Mouse (Mus musculus): ENCODE results near the gene Ppid. TPM values are rescaled to one million over a fixed set of nuclear protein-coding genes. Genes with fewer than 3 reads are reported as not detected.

Gene Ppid
- polyA plus RNA-seq, 1 experiment, result 5.0 TPM

DNA sequence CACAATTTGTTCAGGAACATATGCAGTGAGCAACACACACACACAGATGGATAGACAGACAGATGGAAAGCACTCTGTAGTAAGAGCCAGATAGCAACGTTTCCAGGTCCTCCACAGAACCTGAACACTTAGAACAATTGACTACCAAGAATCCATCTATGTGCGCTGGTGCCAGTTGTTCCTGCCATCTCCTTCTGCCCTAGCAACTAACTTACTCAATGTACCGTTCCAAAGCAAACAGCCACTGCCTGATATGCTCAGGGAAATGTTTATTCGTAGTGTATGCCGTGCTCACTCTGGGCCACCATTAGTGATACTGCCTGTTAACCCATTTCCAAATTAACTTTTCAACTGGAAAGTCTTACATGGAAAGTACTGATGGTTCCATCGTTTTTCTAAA lies 36.1 kb upstream of the Ppid start:
- no peaks in the 10 kb centered on the region for H3K27me3 ChIP-seq (ENCODE audit: control insufficient read depth, insufficient read depth, low read length)
- H3K36me3 ChIP-seq (ENCODE audit: control insufficient read depth, insufficient read depth, low read length), result no peaks in the 10 kb centered on the region
- no peak overlapping the region for H3K4me3 ChIP-seq (ENCODE audit: extremely low read depth, insufficient read depth, insufficient read length)
- no peaks in the 10 kb centered on the region for H3K4me1 ChIP-seq (ENCODE audit: control insufficient read depth, insufficient read depth, insufficient read length)
- WGBS, result 93% methylated on average over 6 of the region's 6 CpGs
- DNase-seq (ENCODE audit: low read depth in 1 of 2, low spot score in 2 of 2), result no peak
- TF ChIP-seq CTCF (IDR thresholded peaks at IDR 0.05; ENCODE audit: extremely low read depth, insufficient read depth, insufficient read length, insufficient replicate concordance) (no peak), POLR2A (IDR thresholded peaks at IDR 0.05; ENCODE audit: low read depth, low read length) (no peak)
- H3K27ac ChIP-seq (ENCODE audit: insufficient read depth, low read length), result no peak overlapping the region

DNA sequence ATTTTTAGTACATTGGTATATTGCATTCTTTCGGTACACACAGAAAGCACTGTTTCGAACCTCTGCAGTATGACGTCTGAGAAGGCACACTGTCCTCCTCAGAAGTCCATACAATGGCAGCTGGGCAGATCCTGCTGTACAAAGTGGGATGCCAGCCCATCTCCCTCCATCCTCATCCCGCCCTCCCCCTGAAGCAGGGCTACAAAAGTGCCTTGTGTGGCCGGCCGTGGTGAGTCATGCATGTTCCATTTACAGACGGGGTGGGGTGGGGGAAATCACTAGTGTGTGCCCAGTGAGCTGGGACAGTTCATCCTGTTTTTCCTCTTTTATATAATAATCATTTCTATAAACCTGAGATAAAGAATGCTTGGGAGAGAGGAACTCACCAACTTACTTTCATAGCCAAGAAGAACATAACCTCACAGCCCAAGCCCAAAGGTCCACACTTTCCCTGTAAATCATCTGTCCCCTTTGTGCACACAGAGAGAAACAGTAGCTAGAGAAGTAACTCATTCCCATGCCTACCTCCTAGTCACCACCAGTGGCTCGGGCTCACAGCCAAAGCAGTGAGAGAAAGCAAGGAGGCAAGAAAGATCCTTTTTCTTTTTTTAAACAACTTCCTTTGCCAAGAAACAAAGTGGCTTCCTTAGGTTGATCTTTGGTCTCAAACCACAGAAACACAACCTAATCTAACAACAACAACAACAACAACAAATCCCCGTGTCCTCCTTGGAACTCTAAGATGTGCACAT lies 31.9 kb upstream of the Ppid start:
- no peak for DNase-seq (ENCODE audit: low read depth in 1 of 2, low spot score in 2 of 2)
- 60% methylated on average over 9 of the region's 9 CpGs for WGBS

DNA sequence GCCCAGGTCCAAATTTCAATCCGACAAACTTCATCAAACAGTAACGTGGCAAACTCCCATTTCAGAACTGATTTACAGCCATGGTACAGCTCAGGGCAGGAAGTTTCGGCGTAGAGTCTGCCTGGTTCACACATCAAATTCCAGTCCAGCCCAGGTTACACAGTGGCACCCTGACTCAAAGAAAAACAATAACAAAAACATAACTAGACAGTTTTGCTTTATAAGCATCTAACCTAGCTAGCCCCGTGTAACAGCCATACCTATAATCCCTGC lies 31.4 kb upstream of the Ppid start:
- H3K4me3 ChIP-seq (ENCODE audit: extremely low read depth, insufficient read depth, insufficient read length), result no peak overlapping the region
- 53% methylated on average over 5 of the region's 5 CpGs for WGBS
- no peaks in the 10 kb centered on the region for H3K36me3 ChIP-seq (ENCODE audit: control insufficient read depth, insufficient read depth, low read length)
- no peaks in the 10 kb centered on the region for H3K4me1 ChIP-seq (ENCODE audit: control insufficient read depth, insufficient read depth, insufficient read length)
- no peak for TF ChIP-seq POLR2A (IDR thresholded peaks at IDR 0.05; ENCODE audit: low read depth, low read length)
- no peak for TF ChIP-seq CTCF (IDR thresholded peaks at IDR 0.05; ENCODE audit: extremely low read depth, insufficient read depth, insufficient read length, insufficient replicate concordance)
- H3K27ac ChIP-seq (ENCODE audit: insufficient read depth, low read length), result no peak overlapping the region
- H3K27me3 ChIP-seq (ENCODE audit: control insufficient read depth, insufficient read depth, low read length), result no peaks in the 10 kb centered on the region
- DNase-seq (ENCODE audit: low read depth in 1 of 2, low spot score in 2 of 2), result no peak

More for the DNA sequence above, 31.9 kb upstream of the Ppid start:
- Histone ChIP-seq H3K4me1 (ENCODE audit: control insufficient read depth, insufficient read depth, insufficient read length) (no peaks in the 10 kb centered on the region), H3K27ac (ENCODE audit: insufficient read depth, low read length) (no peak overlapping the region), H3K36me3 (ENCODE audit: control insufficient read depth, insufficient read depth, low read length) (no peaks in the 10 kb centered on the region), H3K4me3 (ENCODE audit: extremely low read depth, insufficient read depth, insufficient read length) (no peak overlapping the region), H3K27me3 (ENCODE audit: control insufficient read depth, insufficient read depth, low read length) (no peaks in the 10 kb centered on the region)
- no peak for TF ChIP-seq CTCF (IDR thresholded peaks at IDR 0.05; ENCODE audit: extremely low read depth, insufficient read depth, insufficient read length, insufficient replicate concordance)
- no peak for TF ChIP-seq POLR2A (IDR thresholded peaks at IDR 0.05; ENCODE audit: low read depth, low read length)

DNA sequence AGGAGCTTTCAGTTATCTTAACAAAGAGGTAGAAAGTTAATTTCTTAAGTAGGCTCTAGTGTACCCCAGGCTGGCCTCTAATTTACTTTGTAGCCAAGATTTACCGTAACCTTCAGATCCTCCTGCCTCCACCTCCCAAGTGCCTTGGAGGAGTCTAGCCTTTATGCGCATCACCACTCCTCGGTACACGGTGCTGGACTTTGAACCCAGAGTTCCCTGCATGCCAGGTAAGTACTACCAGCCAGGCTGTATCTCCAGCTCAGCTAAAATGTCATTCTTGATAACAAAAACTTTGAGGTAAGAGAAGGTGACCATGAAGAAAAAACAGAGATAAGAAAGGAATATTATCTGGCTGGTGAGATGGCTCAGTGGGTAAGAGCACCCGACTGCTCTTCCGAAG lies 30.6 kb upstream of the Ppid start:
- Histone ChIP-seq H3K36me3 (ENCODE audit: control insufficient read depth, insufficient read depth, low read length) (no peaks in the 10 kb centered on the region), H3K4me3 (ENCODE audit: extremely low read depth, insufficient read depth, insufficient read length) (no peak overlapping the region), H3K27ac (ENCODE audit: insufficient read depth, low read length) (no peak overlapping the region), H3K4me1 (ENCODE audit: control insufficient read depth, insufficient read depth, insufficient read length) (no peaks in the 10 kb centered on the region), H3K27me3 (ENCODE audit: control insufficient read depth, insufficient read depth, low read length) (no peaks in the 10 kb centered on the region)
- TF ChIP-seq POLR2A (IDR thresholded peaks at IDR 0.05; ENCODE audit: low read depth, low read length) (no peak), CTCF (IDR thresholded peaks at IDR 0.05; ENCODE audit: extremely low read depth, insufficient read depth, insufficient read length, insufficient replicate concordance) (no peak)
- 96% methylated on average over 6 of the region's 6 CpGs for WGBS
- DNase-seq (ENCODE audit: low read depth in 1 of 2, low spot score in 2 of 2), result no peak

DNA sequence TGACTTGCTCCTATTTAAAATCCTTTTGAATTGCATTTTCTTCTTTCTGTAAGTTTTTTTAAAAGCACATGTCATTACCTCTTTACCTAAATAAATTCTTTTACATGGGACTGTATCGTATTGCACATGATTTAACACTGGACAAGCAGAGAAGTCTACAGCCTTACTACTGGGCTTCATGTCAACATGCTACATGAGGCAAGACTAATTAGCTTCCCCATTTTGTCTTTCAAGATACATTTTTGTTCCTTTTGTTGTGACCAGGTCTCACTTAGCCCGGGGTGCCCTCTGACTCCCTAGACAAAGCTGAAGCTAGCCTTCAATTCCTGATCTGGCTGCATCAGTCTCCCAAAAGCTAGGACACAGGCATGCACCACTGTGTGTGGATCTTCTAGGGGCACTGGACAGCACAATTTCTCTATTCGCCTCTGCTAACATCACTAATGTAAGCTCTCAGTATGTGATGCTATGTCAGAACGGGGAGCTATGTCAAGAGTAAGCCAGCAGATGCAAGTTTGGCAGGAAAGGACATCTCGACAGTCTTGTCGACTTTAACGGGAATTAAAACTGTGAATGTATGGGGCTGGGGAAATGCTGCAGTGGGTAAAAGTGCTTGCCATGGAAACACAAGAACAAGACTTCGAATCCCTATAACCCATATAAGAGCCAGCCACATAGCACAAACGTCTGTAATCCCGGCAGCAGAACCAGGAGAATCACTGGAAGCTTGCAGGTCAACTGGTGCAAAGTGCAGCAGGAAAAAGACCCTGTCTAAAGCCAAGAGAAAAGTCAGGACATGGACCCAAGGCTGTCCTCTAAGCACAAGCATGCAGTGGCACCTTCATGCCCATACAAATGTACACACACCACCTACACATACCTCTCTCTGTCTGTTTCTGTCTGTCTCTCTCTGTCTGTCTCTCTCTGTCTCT lies 29.1 kb upstream of the Ppid start:
- DNase-seq (ENCODE audit: low read depth in 1 of 2, low spot score in 2 of 2), result no peak
- no peak for TF ChIP-seq CTCF (IDR thresholded peaks at IDR 0.05; ENCODE audit: extremely low read depth, insufficient read depth, insufficient read length, insufficient replicate concordance)
- no peak for TF ChIP-seq POLR2A (IDR thresholded peaks at IDR 0.05; ENCODE audit: low read depth, low read length)
- WGBS, result 82% methylated on average over 10 of the region's 10 CpGs
- Histone ChIP-seq H3K27ac (ENCODE audit: insufficient read depth, low read length) (no peak overlapping the region), H3K4me3 (ENCODE audit: extremely low read depth, insufficient read depth, insufficient read length) (no peak overlapping the region), H3K4me1 (ENCODE audit: control insufficient read depth, insufficient read depth, insufficient read length) (no peaks in the 10 kb centered on the region), H3K36me3 (ENCODE audit: control insufficient read depth, insufficient read depth, low read length) (no peaks in the 10 kb centered on the region), H3K27me3 (ENCODE audit: control insufficient read depth, insufficient read depth, low read length) (peaks cover 3% of the 10 kb centered on the region; the same call in 1 of the 2 replicates)

DNA sequence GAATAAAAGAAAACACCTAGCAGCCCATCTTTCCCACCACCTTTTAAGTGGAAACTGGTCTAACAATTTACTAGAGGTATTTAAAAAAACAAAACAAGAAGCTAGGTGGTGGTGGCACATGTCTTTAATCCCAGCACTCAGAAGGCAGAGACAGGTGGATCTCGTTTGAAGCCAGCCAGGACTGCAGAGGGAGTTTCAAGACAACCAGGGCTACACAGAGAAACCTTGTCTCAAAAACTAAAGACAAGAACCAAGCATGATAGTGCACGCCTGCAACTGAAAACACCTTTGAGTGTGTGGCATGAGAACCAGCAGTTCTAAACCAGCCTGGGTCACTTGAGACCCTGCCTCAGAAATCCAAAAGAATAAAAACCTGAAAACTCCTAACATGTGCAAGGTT lies 27.6 kb upstream of the Ppid start:
- Histone ChIP-seq H3K4me1 (ENCODE audit: control insufficient read depth, insufficient read depth, insufficient read length) (peaks cover 5% of the 10 kb centered on the region; the same call in 1 of the 2 replicates), H3K27me3 (ENCODE audit: control insufficient read depth, insufficient read depth, low read length) (peaks cover 12% of the 10 kb centered on the region), H3K36me3 (ENCODE audit: control insufficient read depth, insufficient read depth, low read length) (no peaks in the 10 kb centered on the region), H3K4me3 (ENCODE audit: extremely low read depth, insufficient read depth, insufficient read length) (no peak overlapping the region), H3K27ac (ENCODE audit: insufficient read depth, low read length) (no peak overlapping the region)
- DNase-seq (ENCODE audit: low read depth in 1 of 2, low spot score in 2 of 2), result no peak
- TF ChIP-seq CTCF (IDR thresholded peaks at IDR 0.05; ENCODE audit: extremely low read depth, insufficient read depth, insufficient read length, insufficient replicate concordance), result no peak
- TF ChIP-seq POLR2A (IDR thresholded peaks at IDR 0.05; ENCODE audit: low read depth, low read length), result no peak
- WGBS, result 89% methylated on average over 2 of the region's 2 CpGs
